Mouse (Mus musculus): ENCODE measurements at regions not wholly inside any gene's neighbourhood (a gene's known extent, or its start where the extent isn't known, plus 50 kb on each side); places are given as distances from the start of the nearest gene placed in this dataset.

DNA sequence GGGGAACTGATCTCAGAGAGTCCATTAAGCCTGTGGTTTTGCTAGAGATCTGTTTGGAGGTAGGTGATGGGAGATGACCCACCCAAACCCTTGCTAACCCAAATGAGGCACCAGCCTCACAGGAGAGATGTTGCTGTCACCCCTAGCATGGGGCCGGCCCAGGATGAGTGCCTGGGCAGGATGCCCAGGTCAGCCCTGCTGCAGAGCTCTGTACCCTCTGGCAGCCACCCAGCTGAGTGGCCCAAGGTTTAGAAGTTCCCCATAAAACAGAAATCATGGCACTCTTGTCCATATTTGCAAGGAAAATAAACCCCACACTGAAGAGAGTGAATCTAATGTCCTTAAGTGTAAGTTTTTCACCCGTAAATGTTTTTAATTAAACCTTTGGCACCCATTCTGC, 141.7 kb downstream of the H2afy start:
- TF ChIP-seq CTCF (IDR thresholded peaks at IDR 0.05; ENCODE audit: extremely low read depth, insufficient read depth, low read length) = no peak
- TF ChIP-seq POLR2A (IDR thresholded peaks at IDR 0.05; ENCODE audit: extremely low read depth, insufficient read depth, low read length) = no peak
